Mouse (Mus musculus): ENCODE data around the gene Ddah1. TPM values are rescaled to one million over a fixed set of nuclear protein-coding genes. Genes with fewer than 3 reads are reported as not detected.
A peak's percentile ranks its signal among the peaks of the same experiment; 100 is the strongest.

Gene Ddah1
- polyA plus RNA-seq, 1 experiment from 2014 or later, result 132 TPM

DNA sequence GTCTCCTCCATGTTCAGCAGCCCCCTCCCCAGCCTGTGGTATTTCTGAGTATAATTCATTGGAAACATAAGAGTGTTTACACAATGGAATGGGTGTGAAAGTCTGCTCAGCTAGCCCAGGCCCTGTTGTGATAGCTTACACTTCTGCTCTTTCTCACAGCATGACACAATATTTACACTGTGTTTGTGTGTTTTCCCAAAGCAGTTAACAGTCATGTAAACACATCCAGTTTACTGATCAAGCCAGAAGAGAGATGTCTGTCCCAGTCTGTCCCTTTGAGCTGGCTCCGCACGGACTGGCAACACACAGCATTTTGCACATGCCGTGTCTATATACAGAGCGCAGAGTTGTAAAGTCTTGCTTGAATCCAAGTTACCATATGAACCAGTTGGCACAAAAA lies 32.2 kb downstream of the Ddah1 start:
- ATAC-seq, result peak; percentile 39; the same call in 1 of the 2 replicates
- H3K36me3 ChIP-seq (ENCODE audit: control insufficient read depth, insufficient read depth, low read length), result no peaks in the 10 kb centered on the region
- peaks cover 5% of the 10 kb centered on the region; the same call in 1 of the 2 replicates for H3K4me1 ChIP-seq (ENCODE audit: control insufficient read depth, insufficient read depth, low read depth, low read length)
- H3K27me3 ChIP-seq (replicated peaks; ENCODE audit: control insufficient read depth, insufficient read depth, low read length), result no peaks in the 10 kb centered on the region
- no peak overlapping the region for H3K4me3 ChIP-seq (ENCODE audit: low read length)
- no peak overlapping the region for H3K4me2 ChIP-seq (ENCODE audit: low read length)
- no peak overlapping the region for H3K27ac ChIP-seq (ENCODE audit: low read depth, low read length)
- WGBS, result 82% methylated on average over 4 of the region's 4 CpGs
- H3K9me3 ChIP-seq (ENCODE audit: control insufficient read depth, low read length), result no peaks in the 10 kb centered on the region
- no peak overlapping the region for H3K9ac ChIP-seq (ENCODE audit: low read depth, low read length)

- no peak for ATAC-seq
- no peaks in the 10 kb centered on the region for H3K27me3 ChIP-seq (replicated peaks; ENCODE audit: control insufficient read depth, insufficient read depth, low read length)
- H3K4me2 ChIP-seq (ENCODE audit: low read length), result no peak overlapping the region
- 93% methylated on average over 10 of the region's 10 CpGs for WGBS
- H3K27ac ChIP-seq (ENCODE audit: low read depth, low read length), result no peak overlapping the region
- peaks cover 5% of the 10 kb centered on the region; the same call in 1 of the 2 replicates for H3K4me1 ChIP-seq (ENCODE audit: control insufficient read depth, insufficient read depth, low read depth, low read length)
- no peak overlapping the region for H3K4me3 ChIP-seq (ENCODE audit: low read length)
- H3K36me3 ChIP-seq (ENCODE audit: control insufficient read depth, insufficient read depth, low read length), result no peaks in the 10 kb centered on the region
- H3K9ac ChIP-seq (ENCODE audit: low read depth, low read length), result no peak overlapping the region
- no peaks in the 10 kb centered on the region for H3K9me3 ChIP-seq (ENCODE audit: control insufficient read depth, low read length)
Measured at GRCm38 (mm10) chr3:145794355-145794754, 35.9 kb downstream of the Ddah1 start.

GRCm38 (mm10) chr3:145795896-145796295 lies 37.4 kb downstream of the Ddah1 start:
- H3K27ac ChIP-seq (ENCODE audit: low read depth, low read length), result no peak overlapping the region
- no peak overlapping the region for H3K9ac ChIP-seq (ENCODE audit: low read depth, low read length)
- ATAC-seq, result no peak
- H3K4me2 ChIP-seq (ENCODE audit: low read length), result no peak overlapping the region
- no peaks in the 10 kb centered on the region for H3K27me3 ChIP-seq (replicated peaks; ENCODE audit: control insufficient read depth, insufficient read depth, low read length)
- no peak overlapping the region for H3K4me3 ChIP-seq (ENCODE audit: low read length)
- 84% methylated on average over 7 of the region's 7 CpGs for WGBS
- H3K36me3 ChIP-seq (ENCODE audit: control insufficient read depth, insufficient read depth, low read length), result no peaks in the 10 kb centered on the region
- no peaks in the 10 kb centered on the region for H3K9me3 ChIP-seq (ENCODE audit: control insufficient read depth, low read length)
- peaks cover 2% of the 10 kb centered on the region; the same call in 1 of the 2 replicates for H3K4me1 ChIP-seq (ENCODE audit: control insufficient read depth, insufficient read depth, low read depth, low read length)

DNA sequence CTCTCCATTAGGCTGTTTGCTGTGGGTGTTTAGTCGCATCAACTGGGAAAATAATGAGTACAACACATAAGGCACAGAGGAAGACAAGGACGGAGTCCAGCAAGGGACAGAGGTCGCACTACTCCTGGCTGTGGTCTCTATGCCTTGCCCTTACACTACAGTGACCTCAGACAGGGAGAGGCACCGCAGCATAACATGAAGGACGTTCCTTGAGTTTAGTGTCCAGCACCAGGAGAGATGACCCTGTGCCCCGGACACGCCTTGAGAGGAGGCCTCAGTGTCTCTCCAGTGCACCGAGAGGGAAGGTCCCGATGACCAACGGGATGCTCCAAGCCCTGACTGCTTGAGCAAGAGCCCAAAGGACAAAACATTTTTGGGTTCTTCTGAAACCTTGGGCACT lies 39.6 kb downstream of the Ddah1 start:
- no peaks in the 10 kb centered on the region for H3K36me3 ChIP-seq (ENCODE audit: control insufficient read depth, insufficient read depth, low read length)
- H3K27me3 ChIP-seq (replicated peaks; ENCODE audit: control insufficient read depth, insufficient read depth, low read length), result no peaks in the 10 kb centered on the region
- H3K4me1 ChIP-seq (ENCODE audit: control insufficient read depth, insufficient read depth, low read depth, low read length), result no peaks in the 10 kb centered on the region
- H3K4me3 ChIP-seq (ENCODE audit: low read length), result no peak overlapping the region
- WGBS, result 80% methylated on average over 10 of the region's 10 CpGs
- H3K4me2 ChIP-seq (ENCODE audit: low read length), result no peak overlapping the region
- ATAC-seq, result no peak
- no peak overlapping the region for H3K27ac ChIP-seq (ENCODE audit: low read depth, low read length)
- no peak overlapping the region for H3K9ac ChIP-seq (ENCODE audit: low read depth, low read length)
- H3K9me3 ChIP-seq (ENCODE audit: control insufficient read depth, low read length), result no peaks in the 10 kb centered on the region

DNA sequence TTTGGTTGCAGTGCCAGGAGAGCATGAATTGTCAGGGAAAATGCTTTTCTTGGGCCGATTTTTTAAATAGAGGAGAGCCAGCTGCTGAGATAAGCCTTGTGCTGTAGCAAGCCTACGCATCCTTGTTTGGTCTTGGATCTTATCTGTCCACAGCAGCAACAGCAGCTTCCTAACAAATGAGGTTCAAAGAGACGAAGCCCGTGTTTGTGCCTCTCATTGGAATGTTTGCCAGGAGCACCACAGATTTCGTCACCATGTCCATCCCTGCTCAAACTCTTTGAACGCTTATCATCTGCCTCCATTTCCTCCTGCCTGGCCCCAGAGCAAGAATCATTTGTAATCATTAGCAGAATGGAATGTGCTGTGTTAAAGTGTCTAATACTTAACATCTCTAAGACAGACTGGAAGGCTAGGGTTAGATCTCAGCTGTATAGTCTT lies 40.3 kb downstream of the Ddah1 start:
- H3K36me3 ChIP-seq (ENCODE audit: control insufficient read depth, insufficient read depth, low read length), result no peaks in the 10 kb centered on the region
- no peaks in the 10 kb centered on the region for H3K9me3 ChIP-seq (ENCODE audit: control insufficient read depth, low read length)
- 65% methylated on average over 6 of the region's 6 CpGs for WGBS
- no peaks in the 10 kb centered on the region for H3K27me3 ChIP-seq (replicated peaks; ENCODE audit: control insufficient read depth, insufficient read depth, low read length)
- H3K4me3 ChIP-seq (ENCODE audit: low read length), result no peak overlapping the region
- ATAC-seq, result no peak
- H3K9ac ChIP-seq (ENCODE audit: low read depth, low read length), result no peak overlapping the region
- no peak overlapping the region for H3K4me2 ChIP-seq (ENCODE audit: low read length)
- H3K27ac ChIP-seq (ENCODE audit: low read depth, low read length), result no peak overlapping the region
- H3K4me1 ChIP-seq (ENCODE audit: control insufficient read depth, insufficient read depth, low read depth, low read length), result no peaks in the 10 kb centered on the region

- Histone ChIP-seq H3K36me3 (ENCODE audit: control insufficient read depth, insufficient read depth, low read length) (no peaks in the 10 kb centered on the region), H3K27me3 (replicated peaks; ENCODE audit: control insufficient read depth, insufficient read depth, low read length) (no peaks in the 10 kb centered on the region), H3K9ac (ENCODE audit: low read depth, low read length) (no peak overlapping the region), H3K4me1 (ENCODE audit: control insufficient read depth, insufficient read depth, low read depth, low read length) (no peaks in the 10 kb centered on the region), H3K27ac (ENCODE audit: low read depth, low read length) (no peak overlapping the region), H3K9me3 (ENCODE audit: control insufficient read depth, low read length) (no peaks in the 10 kb centered on the region), H3K4me2 (ENCODE audit: low read length) (no peak overlapping the region), H3K4me3 (ENCODE audit: low read length) (no peak overlapping the region)
- WGBS, result 63% methylated on average over 3 of the region's 3 CpGs
- ATAC-seq, result no peak
Measured at GRCm38 (mm10) chr3:145799365-145799764, 40.9 kb downstream of the Ddah1 start.

- H3K4me2 ChIP-seq (ENCODE audit: low read length), result no peak overlapping the region
- H3K27me3 ChIP-seq (replicated peaks; ENCODE audit: control insufficient read depth, insufficient read depth, low read length), result no peaks in the 10 kb centered on the region
- H3K4me3 ChIP-seq (ENCODE audit: low read length), result no peak overlapping the region
- no peak for ATAC-seq
- H3K9me3 ChIP-seq (ENCODE audit: control insufficient read depth, low read length), result no peaks in the 10 kb centered on the region
- H3K4me1 ChIP-seq (ENCODE audit: control insufficient read depth, insufficient read depth, low read depth, low read length), result peaks cover 13% of the 10 kb centered on the region
- 78% methylated on average over 6 of the region's 6 CpGs for WGBS
- no peaks in the 10 kb centered on the region for H3K36me3 ChIP-seq (ENCODE audit: control insufficient read depth, insufficient read depth, low read length)
- no peak overlapping the region for H3K9ac ChIP-seq (ENCODE audit: low read depth, low read length)
- no peak overlapping the region for H3K27ac ChIP-seq (ENCODE audit: low read depth, low read length)
Measured at GRCm38 (mm10) chr3:145802106-145802505, 43.6 kb downstream of the Ddah1 start.

- Histone ChIP-seq H3K9me3 (ENCODE audit: control insufficient read depth, low read length) (no peaks in the 10 kb centered on the region), H3K27ac (ENCODE audit: low read depth, low read length) (no peak overlapping the region), H3K4me1 (ENCODE audit: control insufficient read depth, insufficient read depth, low read depth, low read length) (peaks cover 13% of the 10 kb centered on the region), H3K9ac (ENCODE audit: low read depth, low read length) (no peak overlapping the region), H3K36me3 (ENCODE audit: control insufficient read depth, insufficient read depth, low read length) (no peaks in the 10 kb centered on the region), H3K27me3 (replicated peaks; ENCODE audit: control insufficient read depth, insufficient read depth, low read length) (no peaks in the 10 kb centered on the region), H3K4me3 (ENCODE audit: low read length) (no peak overlapping the region), H3K4me2 (ENCODE audit: low read length) (no peak overlapping the region)
- 12% methylated on average over 4 of the region's 4 CpGs for WGBS
- ATAC-seq, result no peak
Measured at GRCm38 (mm10) chr3:145805848-145806247, 47.4 kb downstream of the Ddah1 start.

DNA sequence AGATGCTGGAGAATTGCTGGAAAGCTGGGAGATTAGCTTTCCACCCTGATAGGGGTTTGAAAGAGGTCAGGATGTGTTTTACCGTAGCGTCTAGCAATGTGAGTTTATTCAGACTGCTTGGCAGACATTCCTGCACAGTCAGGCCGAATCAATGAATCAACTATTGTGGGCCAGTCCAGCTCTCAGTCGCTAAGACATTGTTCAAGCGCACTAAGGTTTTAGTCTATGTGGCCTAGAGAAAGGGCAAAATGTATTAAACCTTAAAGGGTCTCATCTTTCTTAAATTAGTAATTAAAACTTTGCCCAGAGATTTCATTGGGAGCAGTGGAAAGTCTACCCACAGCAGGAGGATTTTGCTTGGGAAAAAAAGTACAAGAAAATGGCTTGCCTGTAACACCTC lies 48.0 kb downstream of the Ddah1 start:
- no peaks in the 10 kb centered on the region for H3K9me3 ChIP-seq (ENCODE audit: control insufficient read depth, low read length)
- H3K4me1 ChIP-seq (ENCODE audit: control insufficient read depth, insufficient read depth, low read depth, low read length), result peaks cover 13% of the 10 kb centered on the region
- H3K27ac ChIP-seq (ENCODE audit: low read depth, low read length), result no peak overlapping the region
- no peaks in the 10 kb centered on the region for H3K27me3 ChIP-seq (replicated peaks; ENCODE audit: control insufficient read depth, insufficient read depth, low read length)
- ATAC-seq, result peak; percentile 77
- 10% methylated on average over 5 of the region's 5 CpGs for WGBS
- H3K9ac ChIP-seq (ENCODE audit: low read depth, low read length), result no peak overlapping the region
- no peak overlapping the region for H3K4me2 ChIP-seq (ENCODE audit: low read length)
- H3K36me3 ChIP-seq (ENCODE audit: control insufficient read depth, insufficient read depth, low read length), result no peaks in the 10 kb centered on the region
- H3K4me3 ChIP-seq (ENCODE audit: low read length), result no peak overlapping the region

GRCm38 (mm10) chr3:145816807-145817206 lies 58.3 kb downstream of the Ddah1 start:
- Histone ChIP-seq H3K4me1 (ENCODE audit: control insufficient read depth, insufficient read depth, low read depth, low read length) (peaks cover 2% of the 10 kb centered on the region), H3K36me3 (ENCODE audit: control insufficient read depth, insufficient read depth, low read length) (no peaks in the 10 kb centered on the region), H3K9ac (ENCODE audit: low read depth, low read length) (no peak overlapping the region), H3K27ac (ENCODE audit: low read depth, low read length) (no peak overlapping the region), H3K4me2 (ENCODE audit: low read length) (no peak overlapping the region), H3K27me3 (replicated peaks; ENCODE audit: control insufficient read depth, insufficient read depth, low read length) (no peaks in the 10 kb centered on the region), H3K4me3 (ENCODE audit: low read length) (no peak overlapping the region), H3K9me3 (ENCODE audit: control insufficient read depth, low read length) (no peaks in the 10 kb centered on the region)
- 87% methylated on average over 1 of the region's 1 CpGs for WGBS
- peak; percentile 44; the same call in 1 of the 2 replicates for ATAC-seq

All from hindbrain, embryonic 16.5 days (tissue).